In the genomic region with DNA sequence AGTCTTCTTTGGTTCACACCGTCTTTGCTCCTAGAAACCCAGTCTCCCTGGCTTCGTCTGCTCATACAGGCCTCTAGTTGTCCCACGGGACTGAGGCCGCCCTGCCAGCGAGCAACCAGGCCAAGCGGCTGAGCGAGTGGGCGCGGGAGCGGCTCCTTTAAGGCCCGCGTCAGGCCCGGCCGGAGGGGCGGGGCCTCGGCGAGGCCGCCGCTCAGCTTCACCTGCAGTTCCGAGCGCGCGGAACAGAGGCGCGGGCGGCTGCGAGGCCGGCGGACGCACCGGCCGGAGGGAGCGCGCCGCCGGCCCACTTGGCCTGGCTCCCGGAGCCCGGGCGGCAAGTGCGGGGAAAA, we compare ENCODE assay signal across 7 mouse cellular contexts. TPM values are rescaled to one million over a fixed set of nuclear protein-coding genes. Genes with fewer than 3 reads are reported as not detected.
A peak's percentile ranks its signal among the peaks of the same experiment; 100 is the strongest.
DNase-seq lines count a peak whose midpoint lies in the region; ATAC-seq lines count a peak whose summit lies in the region.

Cdh4 (plus strand) TSS at position 241 of the 350 bp plus-strand sequence.

- peaks cover 9% of the 10 kb centered on the region; the same call in 1 of the 2 replicates for H3K4me1 ChIP-seq in intestine, embryonic 16.5 days (ENCODE audit: control insufficient read depth, insufficient read depth, low read length)

- no peaks in the 10 kb centered on the region for H3K9me3 ChIP-seq in intestine, embryonic 16.5 days (ENCODE audit: control insufficient read depth, low read length)

- no peaks in the 10 kb centered on the region for H3K36me3 ChIP-seq in intestine, embryonic 16.5 days (ENCODE audit: control insufficient read depth, insufficient read depth, low read length)

- H3K27ac ChIP-seq in intestine, embryonic 16.5 days (ENCODE audit: low read length), result no peak within 1 kb of the TSS

- peaks cover 19% of the 10 kb centered on the region for H3K27me3 ChIP-seq in intestine, embryonic 16.5 days (replicated peaks; ENCODE audit: control insufficient read depth, insufficient read depth, low read length)

- peak; percentile 73 for ATAC-seq in granulocyte monocyte progenitor cell, adult 5-6 weeks (replicated peaks; ENCODE audit: poor library complexity, severe bottlenecking)
- peak; percentile 93 for ATAC-seq in intestine, embryonic 16.5 days

- peak within 1 kb of the TSS; percentile 93 for H3K4me2 ChIP-seq in intestine, embryonic 16.5 days (ENCODE audit: low read depth, low read length)

- peak; percentile 80 to 88 for DNase-seq in adrenal gland, postnatal 36 days
- DNase-seq in embryo, embryonic 10.5 days (ENCODE audit: low spot score), result peak; percentile 86
- peak; percentile 37 to 69 for DNase-seq in left cerebral cortex, postnatal 14 days (ENCODE audit: low spot score in 2 of 2)
- DNase-seq in lung, postnatal 4 days, result peak; percentile 68 to 82
- peak; percentile 78 for DNase-seq in right cerebral cortex, postnatal 25 days

- H3K9ac ChIP-seq in intestine, embryonic 16.5 days (ENCODE audit: low read depth, low read length), result peak within 1 kb of the TSS; percentile 66

- peak within 1 kb of the TSS; percentile 63 for H3K4me3 ChIP-seq in intestine, embryonic 16.5 days (ENCODE audit: low read length)

- intact Hi-C loops in left cerebral cortex, postnatal 14 days (cut with DNase I), result loop anchor here (5.0 kb wide), 1 partner anchor 430 kb away; no protein-coding TSS in a partner anchor

- under 1% methylated on average over 40 of the region's 40 CpGs for WGBS in intestine, embryonic 16.5 days

RNA-seq across cellular contexts. Expression of gene Cdh4, which starts in this region (rescaled TPM):
- total RNA-seq in adrenal gland, postnatal 36 days (2021), result 1 to 10 TPM; 3.8 to 5.1 TPM
- total RNA-seq in granulocyte monocyte progenitor cell, adult 5-6 weeks (2014; fragmentation: Nextera tagmentation), result not detected in 2 replicates
- not detected in 2 replicates for total RNA-seq in granulocyte monocyte progenitor cell, adult 5-6 weeks (2017)
- polyA plus RNA-seq in intestine, embryonic 16.5 days (2015; fragmentation: Nextera tagmentation; extraction: Ambion mirVana), result 2.2 and 3.2 TPM in 2 replicates
- total RNA-seq in left cerebral cortex, postnatal 14 days (2021), result 10 to 100 TPM; 23.8 to 28.8 TPM

Comparison
In these comparisons a context has a peak if more than half of its experiments do, and no peak if none do; other contexts are left out.
1. RNA of gene Cdh4 (total RNA-seq): 23.8 to 28.8 TPM in left cerebral cortex, postnatal 14 days and 3.8 to 5.1 TPM in adrenal gland, postnatal 36 days; not detected in granulocyte monocyte progenitor cell, adult 5-6 weeks; every median in the first group is over 4 times any median in the second.
2. RNA of gene Cdh4 (total RNA-seq): 23.8 to 28.8 TPM in left cerebral cortex, postnatal 14 days; 3.8 to 5.1 TPM in adrenal gland, postnatal 36 days; every median in the first group is over 4 times any median in the second.
3. Peak in ATAC-seq in granulocyte monocyte progenitor cell, adult 5-6 weeks; RNA of the gene not detected or under 1 TPM.
4. Peak in every context shown above with its lines, with median percentiles within 50 percentile points of each other: DNase-seq.